Mouse (Mus musculus): ENCODE data around the gene Chrnb4. TPM values are rescaled to one million over a fixed set of nuclear protein-coding genes. Genes with fewer than 3 reads are reported as not detected.

The Chrnb4 gene
- polyA plus RNA-seq, 1 experiment: 0.01 TPM

DNA sequence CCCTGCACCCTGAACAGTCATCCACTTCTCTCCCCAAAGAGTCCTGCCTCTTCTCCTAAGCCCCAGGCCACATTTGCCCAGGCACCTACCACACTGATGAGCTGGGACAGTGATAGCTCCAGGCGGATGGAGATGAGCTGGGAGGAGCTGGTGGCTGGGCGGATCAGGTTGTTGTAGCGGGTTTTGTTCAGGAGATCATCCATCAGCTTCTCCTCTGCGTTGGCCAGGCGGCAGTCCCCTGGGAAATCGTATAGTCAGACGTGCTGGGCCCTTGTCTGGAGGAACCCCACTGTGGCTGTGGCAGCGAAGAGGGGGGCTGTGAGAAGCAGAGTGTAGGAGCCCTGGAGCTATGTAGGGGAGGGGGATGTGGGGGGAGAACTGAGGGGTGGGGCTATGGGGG is 4.9 kb downstream of the Chrnb4 start:
- H3K4me2 ChIP-seq (ENCODE audit: low read depth): no peak overlapping the region
- peaks cover 50% of the 10 kb centered on the region for H3K27me3 ChIP-seq (ENCODE audit: control insufficient read depth, insufficient read depth, insufficient read length)
- no peak for TF ChIP-seq MAX (IDR thresholded peaks at IDR 0.05; ENCODE audit: low read depth)
- TF ChIP-seq CEBPB (IDR thresholded peaks at IDR 0.05; ENCODE audit: insufficient read depth, poor library complexity, severe bottlenecking): no peak
- TF ChIP-seq MYOD1 (IDR thresholded peaks at IDR 0.05; ENCODE audit: control insufficient read depth in 1 of 3, insufficient read length in 2 of 3, low read depth in 2 of 3): no peak
- no peak for TF ChIP-seq POLR2AphosphoS2 (IDR thresholded peaks at IDR 0.05; ENCODE audit: insufficient read length, low read depth)
- no peak for TF ChIP-seq REST (IDR thresholded peaks at IDR 0.05; ENCODE audit: insufficient read depth, insufficient read length)
- TF ChIP-seq MYOG (IDR thresholded peaks at IDR 0.05; ENCODE audit: control insufficient read depth in 1 of 3, insufficient read depth in 1 of 3, insufficient read length in 2 of 3, low read depth in 2 of 3): no peak
- no peak for TF ChIP-seq E2F4 (IDR thresholded peaks at IDR 0.05; ENCODE audit: insufficient read depth)
- TF ChIP-seq SRF (IDR thresholded peaks at IDR 0.05; ENCODE audit: control insufficient read depth, insufficient read length, low read depth): no peak
- TF ChIP-seq USF1 (IDR thresholded peaks at IDR 0.05; ENCODE audit: low read depth): no peak
- no peak for TF ChIP-seq TCF3 (IDR thresholded peaks at IDR 0.05; ENCODE audit: insufficient read length, low read depth)
- TF ChIP-seq POLR2A (IDR thresholded peaks at IDR 0.05; ENCODE audit: insufficient read length, low read depth): no peak
- TF ChIP-seq TCF12 (IDR thresholded peaks at IDR 0.05; ENCODE audit: insufficient read depth, poor library complexity, severe bottlenecking): no peak
- no peaks in the 10 kb centered on the region for H3K36me3 ChIP-seq (ENCODE audit: control insufficient read depth, insufficient read depth)
- no peak overlapping the region for H3ac ChIP-seq (ENCODE audit: control insufficient read depth, insufficient read length)
- H3K4me3 ChIP-seq: no peak overlapping the region
- H3K79me2 ChIP-seq (ENCODE audit: control insufficient read depth, insufficient read depth): no peaks in the 10 kb centered on the region

- no peak for TF ChIP-seq TCF12 (IDR thresholded peaks at IDR 0.05; ENCODE audit: insufficient read depth, poor library complexity, severe bottlenecking)
- no peak for TF ChIP-seq CEBPB (IDR thresholded peaks at IDR 0.05; ENCODE audit: insufficient read depth, poor library complexity, severe bottlenecking)
- TF ChIP-seq SRF (IDR thresholded peaks at IDR 0.05; ENCODE audit: control insufficient read depth, insufficient read length, low read depth): no peak
- no peak for TF ChIP-seq POLR2AphosphoS2 (IDR thresholded peaks at IDR 0.05; ENCODE audit: insufficient read length, low read depth)
- TF ChIP-seq REST (IDR thresholded peaks at IDR 0.05; ENCODE audit: insufficient read depth, insufficient read length): no peak
- TF ChIP-seq TCF3 (IDR thresholded peaks at IDR 0.05; ENCODE audit: insufficient read length, low read depth): no peak
- TF ChIP-seq MAX (IDR thresholded peaks at IDR 0.05; ENCODE audit: low read depth): no peak
- TF ChIP-seq POLR2A (IDR thresholded peaks at IDR 0.05; ENCODE audit: insufficient read length, low read depth): no peak
- Histone ChIP-seq H3K4me2 (ENCODE audit: low read depth) (no peak overlapping the region), H3ac (ENCODE audit: control insufficient read depth, insufficient read length) (no peak overlapping the region), H3K27me3 (ENCODE audit: control insufficient read depth, insufficient read depth, insufficient read length) (peaks cover 43% of the 10 kb centered on the region), H3K79me2 (ENCODE audit: control insufficient read depth, insufficient read depth) (no peaks in the 10 kb centered on the region), H3K4me3 (no peak overlapping the region), H3K36me3 (ENCODE audit: control insufficient read depth, insufficient read depth) (no peaks in the 10 kb centered on the region)
These were observed 7.2 kb downstream of the Chrnb4 start for GRCm38 (mm10) chr9:55041389-55041788.

DNA sequence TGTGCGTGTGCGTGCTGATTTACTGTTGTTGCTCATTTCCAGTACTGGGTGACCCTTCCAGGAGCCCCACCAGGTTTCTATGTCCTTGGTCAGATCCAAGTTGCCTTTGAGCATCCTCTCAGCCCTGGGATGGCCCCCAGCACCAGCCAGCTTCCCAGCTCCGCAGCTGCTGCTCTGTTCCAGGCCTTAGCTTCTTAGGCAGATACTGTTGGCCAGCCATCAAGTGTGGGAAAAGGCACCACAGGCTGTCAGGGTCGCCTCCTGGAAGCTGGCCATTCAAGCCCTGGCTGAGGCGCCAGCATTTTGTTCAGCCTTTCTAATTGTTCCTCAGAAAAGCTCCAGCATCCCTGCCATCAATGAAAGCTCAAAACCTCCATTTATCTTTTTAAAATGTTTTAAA is 8.6 kb downstream of the Chrnb4 start:
- no peak overlapping the region for H3K4me2 ChIP-seq (ENCODE audit: low read depth)
- H3K79me2 ChIP-seq (ENCODE audit: control insufficient read depth, insufficient read depth): no peaks in the 10 kb centered on the region
- no peak overlapping the region for H3K4me3 ChIP-seq
- TF ChIP-seq SRF (IDR thresholded peaks at IDR 0.05; ENCODE audit: control insufficient read depth, insufficient read length, low read depth): no peak
- no peak for TF ChIP-seq MYOG (IDR thresholded peaks at IDR 0.05; ENCODE audit: control insufficient read depth in 1 of 3, insufficient read depth in 1 of 3, insufficient read length in 2 of 3, low read depth in 2 of 3)
- no peak for TF ChIP-seq POLR2A (IDR thresholded peaks at IDR 0.05; ENCODE audit: insufficient read length, low read depth)
- TF ChIP-seq MYOD1 (IDR thresholded peaks at IDR 0.05; ENCODE audit: control insufficient read depth in 1 of 3, insufficient read length in 2 of 3, low read depth in 2 of 3): no peak
- no peak for TF ChIP-seq USF1 (IDR thresholded peaks at IDR 0.05; ENCODE audit: low read depth)
- TF ChIP-seq CEBPB (IDR thresholded peaks at IDR 0.05; ENCODE audit: insufficient read depth, poor library complexity, severe bottlenecking): no peak
- no peak for TF ChIP-seq MAX (IDR thresholded peaks at IDR 0.05; ENCODE audit: low read depth)
- no peak for TF ChIP-seq TCF12 (IDR thresholded peaks at IDR 0.05; ENCODE audit: insufficient read depth, poor library complexity, severe bottlenecking)
- TF ChIP-seq TCF3 (IDR thresholded peaks at IDR 0.05; ENCODE audit: insufficient read length, low read depth): no peak
- TF ChIP-seq REST (IDR thresholded peaks at IDR 0.05; ENCODE audit: insufficient read depth, insufficient read length): no peak
- TF ChIP-seq E2F4 (IDR thresholded peaks at IDR 0.05; ENCODE audit: insufficient read depth): no peak
- TF ChIP-seq POLR2AphosphoS2 (IDR thresholded peaks at IDR 0.05; ENCODE audit: insufficient read length, low read depth): no peak
- peaks cover 39% of the 10 kb centered on the region for H3K27me3 ChIP-seq (ENCODE audit: control insufficient read depth, insufficient read depth, insufficient read length)
- no peaks in the 10 kb centered on the region for H3K36me3 ChIP-seq (ENCODE audit: control insufficient read depth, insufficient read depth)
- no peak overlapping the region for H3ac ChIP-seq (ENCODE audit: control insufficient read depth, insufficient read length)

GRCm38 (mm10) chr9:55038948-55039347 is 9.6 kb downstream of the Chrnb4 start:
- Histone ChIP-seq H3K27me3 (ENCODE audit: control insufficient read depth, insufficient read depth, insufficient read length) (peaks cover 45% of the 10 kb centered on the region), H3ac (ENCODE audit: control insufficient read depth, insufficient read length) (no peak overlapping the region), H3K4me2 (ENCODE audit: low read depth) (no peak overlapping the region), H3K36me3 (ENCODE audit: control insufficient read depth, insufficient read depth) (no peaks in the 10 kb centered on the region), H3K4me3 (no peak overlapping the region), H3K79me2 (ENCODE audit: control insufficient read depth, insufficient read depth) (no peaks in the 10 kb centered on the region)
- no peak for TF ChIP-seq CEBPB (IDR thresholded peaks at IDR 0.05; ENCODE audit: insufficient read depth, poor library complexity, severe bottlenecking)
- TF ChIP-seq POLR2AphosphoS2 (IDR thresholded peaks at IDR 0.05; ENCODE audit: insufficient read length, low read depth): no peak
- TF ChIP-seq USF1 (IDR thresholded peaks at IDR 0.05; ENCODE audit: low read depth): no peak
- no peak for TF ChIP-seq TCF12 (IDR thresholded peaks at IDR 0.05; ENCODE audit: insufficient read depth, poor library complexity, severe bottlenecking)
- no peak for TF ChIP-seq POLR2A (IDR thresholded peaks at IDR 0.05; ENCODE audit: insufficient read length, low read depth)

GRCm38 (mm10) chr9:55031435-55032167 is 17.0 kb downstream of the Chrnb4 start:
- peaks cover 16% of the 10 kb centered on the region for H3K27me3 ChIP-seq (ENCODE audit: control insufficient read depth, insufficient read depth, insufficient read length)
- TF ChIP-seq TCF3 (IDR thresholded peaks at IDR 0.05; ENCODE audit: insufficient read length, low read depth) (no peak), SRF (IDR thresholded peaks at IDR 0.05; ENCODE audit: control insufficient read depth, insufficient read length, low read depth) (no peak), MAX (IDR thresholded peaks at IDR 0.05; ENCODE audit: low read depth) (no peak), MYOD1 (IDR thresholded peaks at IDR 0.05; ENCODE audit: control insufficient read depth in 1 of 3, insufficient read length in 2 of 3, low read depth in 2 of 3) (no peak), POLR2A (IDR thresholded peaks at IDR 0.05; ENCODE audit: insufficient read length, low read depth) (no peak), MYOG (IDR thresholded peaks at IDR 0.05; ENCODE audit: control insufficient read depth in 1 of 3, insufficient read depth in 1 of 3, insufficient read length in 2 of 3, low read depth in 2 of 3) (no peak), REST (IDR thresholded peaks at IDR 0.05; ENCODE audit: insufficient read depth, insufficient read length) (no peak), USF1 (IDR thresholded peaks at IDR 0.05; ENCODE audit: low read depth) (no peak), E2F4 (IDR thresholded peaks at IDR 0.05; ENCODE audit: insufficient read depth) (no peak), TCF12 (IDR thresholded peaks at IDR 0.05; ENCODE audit: insufficient read depth, poor library complexity, severe bottlenecking) (no peak), CEBPB (IDR thresholded peaks at IDR 0.05; ENCODE audit: insufficient read depth, poor library complexity, severe bottlenecking) (no peak), POLR2AphosphoS2 (IDR thresholded peaks at IDR 0.05; ENCODE audit: insufficient read length, low read depth) (no peak)
- H3K4me3 ChIP-seq: no peak overlapping the region
- no peaks in the 10 kb centered on the region for H3K36me3 ChIP-seq (ENCODE audit: control insufficient read depth, insufficient read depth)
- no peak overlapping the region for H3ac ChIP-seq (ENCODE audit: control insufficient read depth, insufficient read length)
- no peaks in the 10 kb centered on the region for H3K79me2 ChIP-seq (ENCODE audit: control insufficient read depth, insufficient read depth)
- no peak overlapping the region for H3K4me2 ChIP-seq (ENCODE audit: low read depth)
